Mouse (Mus musculus): ENCODE measurements around the gene Eif4g3. TPM values are rescaled to one million over a fixed set of nuclear protein-coding genes. Genes with fewer than 3 reads are reported as not detected.
"Not testable (repeated sequence)": the region's sequence is repeated elsewhere in the genome, so short reads cannot be mapped to it uniquely, and the experiment has no call there.

Eif4g3 gene
- polyA plus RNA-seq, 1 experiment from 2014 or later: 34.1 TPM

- not testable (repeated sequence) for H3K27me3 ChIP-seq (ENCODE audit: low read depth, poor library complexity, severe bottlenecking); H3K4me3 ChIP-seq; H3K27ac ChIP-seq (replicated peaks); H3K9me3 ChIP-seq (replicated peaks); H3K4me1 ChIP-seq; DNase-seq (ENCODE audit: low spot score)
- WGBS: 96% methylated on average over 22 of the region's 22 CpGs
- peaks cover 79% of the 10 kb centered on the region for H3K36me3 ChIP-seq
Observed at GRCm38 (mm10) chr4:138057196-138057754, 64.5 kb downstream of the Eif4g3 start.

DNA sequence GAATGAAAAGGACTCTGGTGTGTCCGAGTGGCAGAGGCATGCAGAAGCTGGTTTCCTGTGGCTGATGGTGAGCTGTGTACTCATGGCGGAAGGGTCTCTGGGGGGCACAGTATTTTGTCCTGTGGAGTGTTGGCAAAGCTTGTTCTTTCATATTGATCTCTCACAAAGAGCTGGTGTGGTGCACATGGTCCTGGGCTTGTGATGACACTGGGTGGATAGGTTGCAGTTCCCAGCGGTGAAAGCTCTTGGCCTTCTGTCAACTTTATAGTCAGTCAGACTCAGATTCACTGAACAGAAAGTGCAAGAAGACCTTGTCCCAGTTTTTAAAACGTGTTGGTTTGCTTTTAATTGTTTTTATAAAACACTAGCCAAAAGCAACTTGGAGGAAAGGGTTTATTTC lies 68.3 kb downstream of the Eif4g3 start:
- Histone ChIP-seq H3K27ac (replicated peaks) (no peak overlapping the region), H3K36me3 (peaks cover 75% of the 10 kb centered on the region), H3K9me3 (replicated peaks) (no peaks in the 10 kb centered on the region), H3K4me1 (no peaks in the 10 kb centered on the region), H3K27me3 (ENCODE audit: low read depth, poor library complexity, severe bottlenecking) (no peaks in the 10 kb centered on the region), H3K4me3 (no peak overlapping the region)
- WGBS: 91% methylated on average over 4 of the region's 4 CpGs
- DNase-seq (ENCODE audit: low spot score): no peak

- Histone ChIP-seq H3K36me3 (peaks cover 76% of the 10 kb centered on the region), H3K27me3 (ENCODE audit: low read depth, poor library complexity, severe bottlenecking) (no peaks in the 10 kb centered on the region)
- WGBS: 90% methylated on average over 7 of the region's 7 CpGs
Observed at GRCm38 (mm10) chr4:138063372-138064265, 70.8 kb downstream of the Eif4g3 start.

DNA sequence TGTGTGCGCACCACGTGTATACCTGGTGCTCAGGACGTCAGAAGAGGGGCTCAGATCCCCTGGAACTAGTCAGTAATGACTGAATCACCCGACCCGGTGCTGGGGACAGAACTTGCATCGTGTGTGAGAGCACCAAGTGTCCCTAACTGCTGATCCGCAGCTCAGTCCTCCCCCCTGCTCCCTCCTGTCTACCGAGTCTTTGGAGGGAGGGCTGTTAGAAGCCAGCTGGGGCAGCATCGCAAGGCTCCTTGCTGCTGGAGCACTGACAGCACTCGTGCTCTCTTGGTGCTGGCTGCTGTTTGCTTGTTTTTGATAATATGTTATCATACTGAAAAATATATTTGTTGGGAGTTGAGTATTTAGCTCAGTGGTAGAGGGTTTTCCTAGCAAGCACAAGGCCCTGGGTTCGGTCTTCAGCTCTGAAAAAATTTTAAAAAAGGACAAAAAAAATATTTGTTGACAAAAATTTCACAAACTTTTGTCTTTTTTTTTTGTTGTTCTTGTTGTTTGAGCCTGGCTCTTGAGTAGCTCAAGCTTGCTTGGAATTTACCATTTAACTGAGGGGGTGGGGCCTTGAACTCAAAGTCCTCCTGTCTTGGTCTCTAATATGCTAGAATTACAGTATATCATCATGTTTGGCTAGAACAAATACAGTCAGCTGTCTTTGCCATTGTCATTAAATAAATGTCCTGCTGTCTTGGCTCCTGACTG lies 72.2 kb downstream of the Eif4g3 start:
- WGBS: 87% methylated on average over 11 of the region's 11 CpGs
- Histone ChIP-seq H3K4me3 (no peak overlapping the region), H3K27ac (replicated peaks) (no peak overlapping the region), H3K36me3 (peaks cover 88% of the 10 kb centered on the region), H3K27me3 (ENCODE audit: low read depth, poor library complexity, severe bottlenecking) (no peaks in the 10 kb centered on the region), H3K4me1 (no peaks in the 10 kb centered on the region), H3K9me3 (replicated peaks) (no peaks in the 10 kb centered on the region)
- no peak for DNase-seq (ENCODE audit: low spot score)

More at GRCm38 (mm10) chr4:138063372-138064265, 70.8 kb downstream of the Eif4g3 start:
- no peak overlapping the region for H3K4me3 ChIP-seq
- H3K27ac ChIP-seq (replicated peaks): no peak overlapping the region
- no peak for DNase-seq (ENCODE audit: low spot score)
- H3K4me1 ChIP-seq: no peaks in the 10 kb centered on the region
- H3K9me3 ChIP-seq (replicated peaks): no peaks in the 10 kb centered on the region

- Histone ChIP-seq H3K27ac (replicated peaks) (no peak overlapping the region), H3K4me3 (no peak overlapping the region), H3K4me1 (no peaks in the 10 kb centered on the region), H3K36me3 (peaks cover 92% of the 10 kb centered on the region), H3K27me3 (ENCODE audit: low read depth, poor library complexity, severe bottlenecking) (no peaks in the 10 kb centered on the region), H3K9me3 (replicated peaks) (no peaks in the 10 kb centered on the region)
- no peak for DNase-seq (ENCODE audit: low spot score)
- 95% methylated on average over 4 of the region's 4 CpGs for WGBS
Observed at GRCm38 (mm10) chr4:138065593-138066169, 72.9 kb downstream of the Eif4g3 start.

DNA sequence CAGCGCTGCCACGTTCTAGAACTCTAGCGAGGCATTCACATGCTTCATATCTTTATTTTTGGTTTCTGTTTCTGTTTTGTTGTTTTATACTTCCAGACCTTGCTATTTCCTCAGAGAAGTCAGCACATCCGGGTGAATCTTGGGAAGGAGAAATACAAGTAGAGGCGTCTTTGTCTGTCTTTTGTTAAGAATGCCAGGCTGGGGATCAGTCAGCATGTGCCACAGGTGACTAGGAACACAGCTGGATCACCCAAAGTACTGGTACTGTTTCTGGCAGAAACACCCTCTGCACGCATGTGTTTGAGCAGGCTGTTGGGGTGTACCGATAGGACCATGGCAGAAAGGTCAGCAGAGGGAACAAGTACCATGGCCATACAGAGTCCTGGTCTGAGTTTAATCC lies 73.6 kb downstream of the Eif4g3 start:
- no peaks in the 10 kb centered on the region for H3K4me1 ChIP-seq
- DNase-seq (ENCODE audit: low spot score): no peak
- H3K9me3 ChIP-seq (replicated peaks): no peaks in the 10 kb centered on the region
- no peak overlapping the region for H3K4me3 ChIP-seq
- 95% methylated on average over 7 of the region's 7 CpGs for WGBS
- H3K36me3 ChIP-seq: peaks cover 92% of the 10 kb centered on the region
- no peaks in the 10 kb centered on the region for H3K27me3 ChIP-seq (ENCODE audit: low read depth, poor library complexity, severe bottlenecking)
- no peak overlapping the region for H3K27ac ChIP-seq (replicated peaks)

GRCm38 (mm10) chr4:138067858-138068257 lies 75.0 kb downstream of the Eif4g3 start:
- Histone ChIP-seq H3K36me3 (peaks cover 87% of the 10 kb centered on the region), H3K27ac (replicated peaks) (no peak overlapping the region), H3K4me3 (no peak overlapping the region), H3K9me3 (replicated peaks) (no peaks in the 10 kb centered on the region), H3K4me1 (no peaks in the 10 kb centered on the region), H3K27me3 (ENCODE audit: low read depth, poor library complexity, severe bottlenecking) (no peaks in the 10 kb centered on the region)
- DNase-seq (ENCODE audit: low spot score): no peak
- WGBS: 97% methylated on average over 3 of the region's 3 CpGs

DNA sequence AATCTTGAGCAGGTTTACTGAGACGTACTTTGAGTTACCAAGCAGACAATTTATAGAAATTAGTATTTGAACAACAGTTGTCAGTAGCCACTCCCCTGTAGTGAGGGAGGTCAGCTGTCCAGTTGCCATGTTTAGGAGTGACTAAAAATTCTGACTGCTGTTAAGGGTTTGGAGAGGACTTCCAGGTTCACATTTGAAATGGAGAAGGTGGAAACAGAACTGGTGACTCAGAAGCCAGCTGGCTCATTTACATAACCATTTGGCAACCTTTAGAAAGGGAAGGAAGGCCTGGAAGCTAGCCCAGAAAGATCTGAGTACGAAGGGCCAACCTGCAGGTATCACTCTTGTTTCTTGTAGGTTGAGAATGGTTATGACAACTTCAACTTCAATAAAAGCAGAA lies 75.8 kb downstream of the Eif4g3 start:
- Histone ChIP-seq H3K27ac (replicated peaks) (no peak overlapping the region), H3K4me3 (no peak overlapping the region), H3K4me1 (no peaks in the 10 kb centered on the region), H3K9me3 (replicated peaks) (no peaks in the 10 kb centered on the region), H3K27me3 (ENCODE audit: low read depth, poor library complexity, severe bottlenecking) (no peaks in the 10 kb centered on the region), H3K36me3 (peaks cover 82% of the 10 kb centered on the region)
- DNase-seq (ENCODE audit: low spot score): no peak
- WGBS: 89% methylated on average over 2 of the region's 2 CpGs

DNA sequence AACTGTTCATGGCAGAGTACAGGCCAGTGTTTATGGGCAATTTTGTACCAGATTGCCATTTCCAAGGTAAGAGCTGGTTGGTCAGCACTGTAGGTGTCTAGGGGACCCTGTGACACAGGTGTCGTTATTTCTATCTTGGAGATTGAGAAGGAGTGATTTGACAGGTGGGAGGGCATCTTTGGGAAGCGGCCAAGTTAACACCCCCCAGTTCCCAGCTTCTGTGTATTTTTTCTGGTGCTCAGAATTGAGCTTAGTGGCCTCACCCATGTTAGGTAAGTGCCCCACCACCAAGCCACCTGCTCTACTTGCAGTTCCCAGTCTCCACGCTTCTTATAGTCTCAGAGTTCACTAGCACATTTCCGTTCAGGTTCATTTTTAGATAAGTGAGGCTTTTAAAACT lies 76.5 kb downstream of the Eif4g3 start:
- Histone ChIP-seq H3K36me3 (peaks cover 75% of the 10 kb centered on the region), H3K4me1 (no peaks in the 10 kb centered on the region), H3K27ac (replicated peaks) (no peak overlapping the region), H3K4me3 (no peak overlapping the region), H3K27me3 (ENCODE audit: low read depth, poor library complexity, severe bottlenecking) (no peaks in the 10 kb centered on the region), H3K9me3 (replicated peaks) (no peaks in the 10 kb centered on the region)
- DNase-seq (ENCODE audit: low spot score): no peak
- 93% methylated on average over 4 of the region's 4 CpGs for WGBS

DNA sequence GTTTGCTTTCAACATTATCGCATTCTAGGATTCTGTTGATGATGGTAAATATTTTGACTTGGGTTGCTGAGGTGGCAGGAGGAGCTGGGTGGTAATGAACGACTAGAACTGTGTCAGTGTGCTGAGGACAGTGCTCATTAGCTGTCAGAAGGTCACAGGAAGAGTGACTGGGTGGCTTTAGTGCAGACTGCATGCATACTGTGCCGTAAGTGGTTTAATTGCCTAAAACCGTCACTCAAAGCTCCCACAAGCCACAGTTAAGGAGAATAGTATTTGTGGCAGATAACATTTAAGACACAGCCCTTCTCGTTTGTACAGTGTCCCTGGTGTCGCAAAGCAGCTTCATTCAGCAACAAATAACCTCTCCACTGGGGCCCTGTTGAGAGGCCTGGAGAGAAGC lies 78.7 kb downstream of the Eif4g3 start:
- no peaks in the 10 kb centered on the region for H3K4me1 ChIP-seq
- DNase-seq (ENCODE audit: low spot score): no peak
- 90% methylated on average over 6 of the region's 6 CpGs for WGBS
- peaks cover 66% of the 10 kb centered on the region for H3K36me3 ChIP-seq
- H3K27me3 ChIP-seq (ENCODE audit: low read depth, poor library complexity, severe bottlenecking): no peaks in the 10 kb centered on the region
- no peak overlapping the region for H3K27ac ChIP-seq (replicated peaks)
- H3K9me3 ChIP-seq (replicated peaks): no peaks in the 10 kb centered on the region
- no peak overlapping the region for H3K4me3 ChIP-seq

DNA sequence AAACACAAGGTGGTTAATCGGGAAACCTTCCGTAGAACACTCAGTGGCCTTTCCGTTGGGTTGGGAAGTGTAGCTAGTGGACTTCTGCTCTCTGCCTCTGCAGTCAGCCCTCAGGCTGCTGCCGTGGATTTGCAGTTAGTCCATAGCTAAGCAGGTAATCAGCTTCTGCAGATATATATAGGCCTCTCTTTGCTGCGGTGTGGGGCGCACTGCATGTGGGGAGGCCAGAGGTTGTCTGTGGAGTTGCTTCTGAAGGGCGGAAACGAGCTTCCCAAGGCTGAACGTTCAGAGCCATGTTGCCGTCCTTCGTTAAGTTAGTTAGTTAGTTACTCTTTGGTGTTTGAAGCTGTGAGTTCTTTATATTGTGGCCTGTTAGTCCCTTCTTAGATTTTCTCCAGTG lies 80.3 kb downstream of the Eif4g3 start:
- Histone ChIP-seq H3K36me3 (peaks cover 65% of the 10 kb centered on the region), H3K4me3 (no peak overlapping the region), H3K27me3 (ENCODE audit: low read depth, poor library complexity, severe bottlenecking) (no peaks in the 10 kb centered on the region), H3K4me1 (no peaks in the 10 kb centered on the region), H3K27ac (replicated peaks) (no peak overlapping the region), H3K9me3 (replicated peaks) (no peaks in the 10 kb centered on the region)
- DNase-seq (ENCODE audit: low spot score): no peak
- 95% methylated on average over 11 of the region's 11 CpGs for whole genome bisulfite sequencing

- no peak overlapping the region for H3K4me3 ChIP-seq
- no peak overlapping the region for H3K27ac ChIP-seq (replicated peaks)
- DNase-seq (ENCODE audit: low spot score): no peak
- H3K9me3 ChIP-seq (replicated peaks): no peaks in the 10 kb centered on the region
- WGBS: 91% methylated on average over 7 of the region's 7 CpGs
- H3K27me3 ChIP-seq (ENCODE audit: low read depth, poor library complexity, severe bottlenecking): no peaks in the 10 kb centered on the region
- H3K4me1 ChIP-seq: no peaks in the 10 kb centered on the region
- H3K36me3 ChIP-seq: peaks cover 65% of the 10 kb centered on the region
Observed at GRCm38 (mm10) chr4:138073531-138073930, 80.7 kb downstream of the Eif4g3 start.

Measured in midbrain, embryonic 10.5 days (tissue).